Mouse (Mus musculus) intestine, postnatal 0 days (tissue): ENCODE data around the gene S100a2. TPM values are rescaled to one million over a fixed set of nuclear protein-coding genes. Genes with fewer than 3 reads are reported as not detected.

Experiments
- ATAC-seq: fragments of 200-750 bp; cut with Nextera tagmentation; 2 replicates; pipeline ENCODE4 v1.8.0; 2017; ENCODE audit warnings: mild to moderate bottlenecking, moderate TSS enrichment, moderate library complexity
- H3K27ac ChIP-seq: fragments of 300-500 bp; sonication (generic); 2 replicates; pipeline ENCODE4 v1.5.1; 2014; ENCODE audit warnings: mild to moderate bottlenecking, low read depth, low read length, moderate library complexity
- H3K27me3 ChIP-seq: fragments of 300-500 bp; sonication (generic); replicated peaks from 2 replicates; pipeline ENCODE4 v1.6.1; 2014; ENCODE audit warnings: low read length, mixed read lengths; ENCODE audit not compliant: control insufficient read depth, insufficient read depth
- H3K36me3 ChIP-seq: fragments of 300-500 bp; sonication (generic); 2 replicates; pipeline ENCODE4 v1.6.1; 2014; ENCODE audit warnings: mild to moderate bottlenecking, moderate library complexity; ENCODE audit not compliant: control insufficient read depth, insufficient read depth
- H3K4me1 ChIP-seq: fragments of 300-500 bp; sonication (generic); replicated peaks from 2 replicates; pipeline ENCODE4 v1.6.1; 2014; ENCODE audit warnings: antibody characterized with exemption, low read length, mixed read lengths; ENCODE audit not compliant: control insufficient read depth, insufficient read depth
- H3K4me2 ChIP-seq: fragments of 300-500 bp; sonication (generic); replicated peaks from 2 replicates; pipeline ENCODE4 v1.6.1; 2014; ENCODE audit warnings: low read depth, mild to moderate bottlenecking, moderate library complexity
- H3K4me3 ChIP-seq: fragments of 300-500 bp; sonication (generic); 2 replicates; pipeline ENCODE4 v1.5.1; 2014; ENCODE audit warnings: low read depth, low read length
- H3K9ac ChIP-seq: fragments of 300-500 bp; sonication (generic); 2 replicates; pipeline ENCODE4 v1.6.1; 2014; ENCODE audit warnings: mild to moderate bottlenecking, low read depth, low read length
- H3K9me3 ChIP-seq: fragments of 300-500 bp; sonication (generic); 2 replicates; pipeline ENCODE4 v1.6.1; 2016; ENCODE audit warnings: mixed run types; ENCODE audit not compliant: control insufficient read depth
- CTCF ChIP-seq: sonication (generic); IDR thresholded peaks from 2 replicates; pipeline ENCODE4 v1.5.1; 2016; ENCODE audit warnings: low read depth, mild to moderate bottlenecking, control low read depth, antibody characterized with exemption, moderate library complexity
- WGBS: fragments of 180-500 bp; shearing (Covaris S2); extraction: QIAGEN DNeasy Blood & Tissue Kit; methylation state at CpG from one replicate; pipeline ENCODE4 v1.1.7; 2014; 5-methylcytosine and 5-hydroxymethylcytosine counted together
- polyA plus RNA-seq: library from polyadenylated mRNA; unstranded; fragments of >200 nt; fragmentation: Nextera tagmentation; extraction: Ambion mirVana; gene quantifications from 2 replicates; pipeline ENCODE4 v1.2.1, GENCODE M21; 2015

S100a2 gene
- polyA plus RNA-seq, 1 experiment from 2014 or later: not detected

DNA sequence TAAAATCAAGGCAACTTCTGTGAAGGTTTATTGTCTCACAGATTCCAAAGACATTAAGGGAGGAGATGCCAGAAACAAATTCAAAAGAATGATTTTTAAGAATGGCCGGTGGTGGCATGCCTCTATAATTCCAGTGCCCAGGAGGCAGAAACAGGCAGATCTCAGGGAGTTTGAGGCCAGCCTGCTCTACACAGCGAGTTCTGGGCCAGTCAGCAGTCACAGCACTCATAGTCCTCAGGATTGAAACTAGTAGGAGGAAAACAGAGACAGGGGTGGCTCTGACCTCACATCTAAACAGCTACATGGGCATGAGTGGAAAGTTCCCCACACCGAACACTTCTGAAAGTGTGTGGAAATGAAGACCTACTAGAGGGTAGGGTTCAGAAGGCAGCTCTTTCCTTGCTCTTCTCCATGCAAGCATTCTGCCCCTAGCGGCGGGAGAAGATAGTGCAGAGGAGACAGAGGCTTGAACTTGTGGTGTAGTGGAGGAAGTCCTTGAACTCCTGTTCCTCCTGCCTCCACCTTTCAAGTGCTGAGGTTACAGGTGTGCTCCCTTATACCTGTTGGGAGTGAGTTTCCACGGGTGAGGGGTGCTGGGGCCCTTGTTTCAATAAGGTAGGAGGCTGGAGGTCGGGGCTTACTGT lies 49.6 kb downstream of the S100a2 start:
- no peak overlapping the region for H3K27ac ChIP-seq
- 57% methylated on average over 7 of the region's 7 CpGs for WGBS
- ATAC-seq: no peak
- peak; percentile 82 for TF ChIP-seq CTCF
- no peak overlapping the region for H3K9ac ChIP-seq
- no peaks in the 10 kb centered on the region for H3K4me1 ChIP-seq
- no peak overlapping the region for H3K4me2 ChIP-seq
- no peaks in the 10 kb centered on the region for H3K27me3 ChIP-seq
- H3K4me3 ChIP-seq: no peak overlapping the region
- no peaks in the 10 kb centered on the region for H3K36me3 ChIP-seq
- H3K9me3 ChIP-seq: no peaks in the 10 kb centered on the region

DNA sequence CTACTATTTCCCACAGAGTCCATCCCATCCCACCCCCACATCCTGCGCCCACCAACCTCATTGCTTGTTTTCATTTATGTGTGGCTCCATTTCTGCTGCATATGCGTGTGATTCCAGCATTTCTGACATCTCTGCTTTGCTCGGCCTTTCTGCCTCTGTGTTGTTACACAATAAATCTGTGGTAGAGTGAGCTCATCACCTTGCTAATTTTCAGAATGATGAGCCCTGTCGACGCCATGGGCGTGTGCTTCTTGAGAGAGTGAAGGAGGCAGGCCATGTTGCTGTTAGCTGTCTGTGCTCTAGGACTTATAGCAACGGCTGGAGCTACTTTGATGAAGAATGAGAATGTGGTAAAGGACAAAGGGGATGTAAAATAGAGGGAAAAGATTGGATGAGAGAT lies 50.9 kb downstream of the S100a2 start:
- Histone ChIP-seq H3K9me3 (no peaks in the 10 kb centered on the region), H3K27ac (no peak overlapping the region), H3K4me2 (no peak overlapping the region), H3K9ac (no peak overlapping the region), H3K36me3 (no peaks in the 10 kb centered on the region), H3K4me1 (no peaks in the 10 kb centered on the region), H3K4me3 (no peak overlapping the region), H3K27me3 (no peaks in the 10 kb centered on the region)
- ATAC-seq: no peak
- WGBS: 87% methylated on average over 7 of the region's 7 CpGs
- TF ChIP-seq CTCF: no peak

Other genes with a start within 250 kb of the S100a2 start
- gene Slc27a3, start 200.3 kb upstream of the S100a2 start, polyA plus RNA-seq: 2.5 and 2.9 TPM in 2 replicates
- gene Ints3, start 156.6 kb upstream of the S100a2 start, polyA plus RNA-seq: 8.8 and 9.7 TPM in 2 replicates
- 3.4 and 4.2 TPM in 2 replicates for gene Npr1, start 124.4 kb upstream of the S100a2 start, polyA plus RNA-seq
- 38.3 and 40.7 TPM in 2 replicates for gene Ilf2, start 114.1 kb upstream of the S100a2 start, polyA plus RNA-seq
- gene Snapin, start 99.2 kb upstream of the S100a2 start, polyA plus RNA-seq: 53.1 and 53.9 TPM in 2 replicates
- gene Chtop, start 80.7 kb upstream of the S100a2 start, polyA plus RNA-seq: 61.3 and 63.7 TPM in 2 replicates
- gene S100a1, start 75.9 kb upstream of the S100a2 start, polyA plus RNA-seq: 1,091 and 1,109 TPM in 2 replicates
- 70.3 and 78.7 TPM in 2 replicates for gene S100a13, start 75.8 kb upstream of the S100a2 start, polyA plus RNA-seq
- gene S100a14, start 63.4 kb upstream of the S100a2 start, polyA plus RNA-seq: 0.61 and 1.1 TPM in 2 replicates
- gene S100a16, start 53.0 kb upstream of the S100a2 start, polyA plus RNA-seq: 61.6 and 69.1 TPM in 2 replicates
- gene S100a3, start 29.7 kb upstream of the S100a2 start, polyA plus RNA-seq: 0.18 and 0.37 TPM in 2 replicates
- gene Gm42674, start 11.7 kb downstream of the S100a2 start, polyA plus RNA-seq: not detected in 2 replicates
- 8.6 and 8.7 TPM in 2 replicates for gene S100a4, start 13.5 kb downstream of the S100a2 start, polyA plus RNA-seq
- gene S100a5, start 18.3 kb downstream of the S100a2 start, polyA plus RNA-seq: 4.1 and 5.6 TPM in 2 replicates
- 374 and 424 TPM in 2 replicates for gene S100a6, start 22.6 kb downstream of the S100a2 start, polyA plus RNA-seq
- 0.12 TPM in 1 of 2 replicates, not detected in the other for gene S100a7a, start 63.8 kb downstream of the S100a2 start, polyA plus RNA-seq
- 2.7 and 4.6 TPM in 2 replicates for gene S100a8, start 78.7 kb downstream of the S100a2 start, polyA plus RNA-seq
- 2.8 and 3.3 TPM in 2 replicates for gene S100a9, start 105.5 kb downstream of the S100a2 start, polyA plus RNA-seq
- not detected in 2 replicates for gene Pglyrp4, start 136.7 kb downstream of the S100a2 start, polyA plus RNA-seq
- gene Gm5849, start 187.6 kb downstream of the S100a2 start, polyA plus RNA-seq: not detected in 2 replicates